Mouse (Mus musculus) small intestine, adult 2 months (tissue): ENCODE measurements around the gene Cntnap2. TPM values are rescaled to one million over a fixed set of nuclear protein-coding genes. Genes with fewer than 3 reads are reported as not detected.

Experiments used
- H3K27ac ChIP-seq: fragments of 200-500 bp; 2 replicates; pipeline ENCODE4 v1.5.1; 2012; ENCODE audit warnings: low read depth, low read length, control low read depth, inconsistent platforms; ENCODE audit not compliant: insufficient read depth
- H3K27me3 ChIP-seq: fragments of 200-500 bp; 2 replicates; pipeline ENCODE4 v1.6.1; 2012; ENCODE audit warnings: mild to moderate bottlenecking, moderate library complexity, low read length, inconsistent platforms; ENCODE audit not compliant: control insufficient read depth, insufficient read depth
- H3K36me3 ChIP-seq: fragments of 200-500 bp; 2 replicates; pipeline ENCODE4 v1.6.1; 2012; ENCODE audit warnings: mild to moderate bottlenecking, low read length, control low read depth, inconsistent platforms; ENCODE audit not compliant: control insufficient read depth, insufficient read depth
- H3K4me1 ChIP-seq: fragments of 200-500 bp; 2 replicates; pipeline ENCODE4 v1.6.1; 2012; ENCODE audit warnings: low read length, inconsistent platforms, mixed read lengths; ENCODE audit not compliant: control insufficient read depth, insufficient read depth, insufficient read length
- H3K4me3 ChIP-seq: fragments of 200-500 bp; 2 replicates; pipeline ENCODE4 v1.5.1; 2012; ENCODE audit warnings: low read depth, mild to moderate bottlenecking, control low read depth, inconsistent platforms, low read length, moderate library complexity
- CTCF ChIP-seq: fragments of 200-500 bp; IDR thresholded peaks from 2 replicates; pipeline ENCODE4 v1.5.1; 2012; ENCODE audit warnings: low read depth, mild to moderate bottlenecking, control low read depth, inconsistent platforms, low read length, moderate library complexity, mixed read lengths; ENCODE audit not compliant: insufficient replicate concordance, insufficient read length; ENCODE audit errors: extremely low read depth
- POLR2A ChIP-seq: fragments of 200-500 bp; IDR thresholded peaks from 2 replicates; pipeline ENCODE4 v1.6.1; 2012; ENCODE audit warnings: low read depth, mild to moderate bottlenecking, control low read depth, inconsistent platforms, low read length, moderate library complexity
- WGBS: fragments of 180-500 bp; shearing (Covaris S2); methylation state at CpG from one replicate; pipeline ENCODE4 v1.1.7; 2018; 5-methylcytosine and 5-hydroxymethylcytosine counted together
- polyA plus RNA-seq: library from polyadenylated mRNA; depleted of rRNA; stranded (reverse); fragments of >200 nt; gene quantifications from 2 replicates; pipeline ENCODE4 v1.2.3, GENCODE M21; 2012

Cntnap2 gene
- polyA plus RNA-seq, 1 experiment: 0.20 TPM

GRCm38 (mm10) chr6:47344696-47345095, 2285.5 kb downstream of the Cntnap2 start:
- H3K36me3 ChIP-seq: no peaks in the 10 kb centered on the region
- H3K4me3 ChIP-seq: no peak overlapping the region
- H3K4me1 ChIP-seq: peaks cover 10% of the 10 kb centered on the region; the same call in 1 of the 2 replicates
- 88% methylated on average over 3 of the region's 3 CpGs for WGBS
- no peaks in the 10 kb centered on the region for H3K27me3 ChIP-seq
- H3K27ac ChIP-seq: no peak overlapping the region
- TF ChIP-seq CTCF (no peak), POLR2A (no peak)

GRCm38 (mm10) chr6:47350100-47350690, 2291.0 kb downstream of the Cntnap2 start:
- H3K27ac ChIP-seq: no peak overlapping the region
- H3K4me1 ChIP-seq: no peaks in the 10 kb centered on the region
- no peaks in the 10 kb centered on the region for H3K36me3 ChIP-seq
- 90% methylated on average over 8 of the region's 8 CpGs for WGBS
- no peak overlapping the region for H3K4me3 ChIP-seq
- no peaks in the 10 kb centered on the region for H3K27me3 ChIP-seq
- TF ChIP-seq CTCF (no peak), POLR2A (no peak)
